Mouse (Mus musculus): ENCODE results near the gene Uhrf1bp1l.
A peak's percentile ranks its signal among the peaks of the same experiment; 100 is the strongest.

The Uhrf1bp1l gene

DNA sequence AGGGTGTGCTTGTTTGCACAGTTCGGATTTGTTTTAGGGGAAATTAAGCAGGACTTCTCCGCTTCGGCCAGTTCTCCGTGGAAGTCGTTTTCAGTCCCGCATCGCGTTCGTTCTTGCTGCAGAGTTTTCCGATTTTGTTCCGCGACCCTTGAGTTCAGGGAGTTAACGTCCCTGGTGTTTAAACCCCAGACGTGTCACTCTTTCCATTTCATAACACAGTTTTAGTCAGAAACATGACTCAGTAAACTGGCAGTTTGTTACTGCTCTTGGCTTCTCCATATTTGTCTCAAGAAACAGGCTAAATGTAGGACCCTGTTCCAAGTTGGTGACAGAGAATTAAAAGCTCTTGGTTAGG, 852 bp downstream of the Uhrf1bp1l start:
- no peak for DNase-seq (ENCODE audit: low read depth)

DNA sequence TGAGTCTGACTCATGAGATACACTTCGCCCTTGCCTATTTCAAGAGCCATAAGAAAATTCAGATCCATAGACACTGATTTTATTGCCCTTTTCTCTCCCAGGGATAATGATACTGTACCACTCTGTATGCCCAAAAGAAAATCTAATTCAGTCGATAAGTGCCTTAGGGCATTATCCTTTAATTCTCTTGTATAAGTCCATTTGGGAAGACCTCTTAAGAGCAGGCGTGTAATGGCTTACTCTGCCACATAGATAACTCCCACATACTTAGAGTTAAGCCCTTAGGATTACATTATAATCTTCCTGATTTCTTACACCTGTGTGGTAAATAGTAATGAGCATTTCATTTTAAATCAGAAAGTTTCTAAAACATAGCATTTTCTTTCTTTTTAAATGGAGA, 1.8 kb downstream of the Uhrf1bp1l start:
- DNase-seq (ENCODE audit: low read depth): no peak

DNA sequence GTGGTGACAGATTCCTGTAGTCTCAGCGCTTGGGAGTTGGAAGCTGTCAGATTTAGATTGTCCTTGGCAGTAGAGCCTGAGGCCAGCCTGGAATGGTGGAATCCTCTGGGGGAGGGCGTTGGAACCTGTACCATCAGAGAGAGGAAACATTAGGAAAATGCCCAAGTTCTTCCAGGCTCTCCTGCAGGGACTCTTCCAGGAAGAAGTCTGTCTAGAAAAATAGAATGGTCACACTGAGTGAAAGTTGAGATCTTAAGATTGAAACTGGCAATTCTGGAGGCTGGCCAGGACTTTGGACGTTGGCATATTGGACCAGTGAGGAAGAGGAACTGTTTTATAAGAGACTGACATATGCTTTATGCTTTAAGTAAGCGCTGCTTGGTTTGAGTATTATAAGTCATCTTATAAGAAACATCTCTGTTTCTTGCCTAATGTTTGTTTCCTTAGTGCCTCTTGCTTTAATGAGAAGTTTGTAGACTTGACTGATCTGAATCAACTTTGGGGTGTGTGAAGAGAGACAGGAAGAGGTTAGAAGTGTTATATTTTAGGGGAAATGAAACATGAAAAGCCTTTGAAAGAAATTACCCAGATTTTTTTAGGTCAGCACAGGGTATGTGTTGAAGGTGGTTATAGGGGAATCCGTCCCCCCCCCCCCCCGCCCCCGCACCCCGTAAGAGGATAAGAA, 2.6 kb downstream of the Uhrf1bp1l start:
- no peak for DNase-seq (ENCODE audit: low read depth)

DNA sequence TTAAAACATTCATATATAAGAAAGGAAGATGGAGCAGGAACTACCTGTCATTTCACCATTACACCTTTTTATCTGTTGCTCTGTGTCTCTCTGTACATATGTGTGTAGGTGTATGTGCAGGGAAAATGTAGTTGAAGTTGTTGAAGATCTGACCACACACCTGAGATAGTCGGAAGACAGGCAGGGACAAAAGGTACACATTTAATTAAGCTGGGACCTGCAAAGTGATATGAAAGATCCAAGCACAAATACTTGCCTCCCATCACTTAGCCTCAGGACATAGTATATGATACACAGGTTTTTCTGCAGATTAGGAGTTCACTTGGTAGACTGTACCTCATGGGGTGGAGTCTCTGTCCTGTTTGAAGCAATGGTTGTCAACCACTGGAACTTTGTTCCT, 3.1 kb downstream of the Uhrf1bp1l start:
- DNase-seq (ENCODE audit: low read depth): no peak

DNA sequence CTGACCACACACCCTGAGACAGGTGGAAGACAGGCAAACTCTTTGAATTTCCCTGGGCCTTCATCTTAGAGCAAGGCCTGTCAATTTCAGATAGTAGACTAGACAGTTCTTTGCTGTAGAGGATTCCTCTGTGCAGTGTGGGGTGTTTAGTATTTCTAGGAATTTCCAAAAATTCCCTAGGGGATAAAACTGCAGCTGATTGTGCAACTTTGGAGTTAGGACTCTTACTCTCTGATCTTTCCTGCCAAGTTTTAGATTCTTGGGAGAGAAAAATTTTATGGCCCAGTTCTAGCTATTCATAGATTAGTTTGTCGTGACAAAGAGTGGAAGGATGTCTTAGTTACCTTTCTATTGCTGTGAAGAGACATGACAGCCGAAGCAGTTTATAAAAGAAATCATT, 3.8 kb downstream of the Uhrf1bp1l start:
- DNase-seq (ENCODE audit: low read depth): no peak

DNA sequence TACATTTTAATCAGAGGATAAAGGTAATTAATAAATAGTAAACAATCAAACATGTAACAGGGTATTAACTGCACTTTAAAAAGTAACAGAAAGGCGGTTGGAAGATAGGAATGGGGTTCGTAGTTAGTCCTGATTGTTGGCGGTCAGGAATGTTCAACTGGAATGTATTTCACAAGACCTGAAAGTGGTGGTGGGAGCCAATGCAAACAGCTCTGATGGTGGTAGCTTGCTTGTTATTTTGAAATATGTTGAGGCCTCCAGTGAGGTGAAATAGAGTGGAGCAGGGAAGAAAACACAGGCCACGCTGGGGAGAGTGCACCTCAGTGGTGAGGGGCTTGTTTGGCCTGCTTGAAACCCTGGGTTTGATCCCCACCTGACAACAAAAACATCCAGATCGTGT, 6.3 kb downstream of the Uhrf1bp1l start:
- no peak for DNase-seq (ENCODE audit: low read depth)

DNA sequence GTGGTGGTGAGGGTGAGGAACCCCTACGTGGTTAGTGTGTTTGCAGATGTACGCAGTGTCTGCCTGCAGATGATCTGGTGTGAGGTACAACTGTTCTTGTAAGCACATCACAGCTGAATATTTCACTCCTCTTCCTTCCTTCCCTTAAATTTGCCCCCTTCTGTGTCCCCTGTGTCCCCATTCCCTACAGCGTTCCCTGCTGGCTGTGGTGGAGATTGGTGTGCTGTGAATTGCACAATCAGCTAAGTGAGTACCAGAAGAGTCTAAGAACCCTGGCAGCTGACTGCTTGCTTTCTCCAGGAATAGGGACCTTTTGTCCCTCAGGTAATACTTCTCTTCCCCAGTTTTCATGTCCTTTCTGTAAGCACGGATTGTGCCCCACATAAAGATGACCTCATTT, 10.4 kb downstream of the Uhrf1bp1l start:
- DNase-seq (ENCODE audit: low read depth): no peak

DNA sequence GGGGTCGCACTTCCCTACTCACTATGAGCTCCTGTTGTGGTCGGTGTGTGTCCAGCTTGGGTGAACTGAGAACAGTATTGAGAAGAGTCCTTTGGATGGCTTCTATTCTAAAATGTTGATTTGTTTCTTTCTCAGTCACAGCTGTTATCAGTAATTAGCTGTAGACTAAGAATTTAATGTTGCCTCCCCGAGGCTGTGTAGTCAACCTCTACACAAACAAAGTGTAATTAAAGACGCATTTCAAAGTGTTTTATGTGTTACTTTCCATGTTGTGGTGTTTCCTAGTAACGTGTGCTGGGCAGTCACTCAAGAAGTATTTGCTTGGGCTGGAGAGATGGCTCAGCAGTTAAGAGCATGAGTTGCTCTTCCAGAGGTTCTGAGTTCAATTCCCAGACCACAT, 16.0 kb downstream of the Uhrf1bp1l start:
- DNase-seq (ENCODE audit: low read depth): no peak

DNA sequence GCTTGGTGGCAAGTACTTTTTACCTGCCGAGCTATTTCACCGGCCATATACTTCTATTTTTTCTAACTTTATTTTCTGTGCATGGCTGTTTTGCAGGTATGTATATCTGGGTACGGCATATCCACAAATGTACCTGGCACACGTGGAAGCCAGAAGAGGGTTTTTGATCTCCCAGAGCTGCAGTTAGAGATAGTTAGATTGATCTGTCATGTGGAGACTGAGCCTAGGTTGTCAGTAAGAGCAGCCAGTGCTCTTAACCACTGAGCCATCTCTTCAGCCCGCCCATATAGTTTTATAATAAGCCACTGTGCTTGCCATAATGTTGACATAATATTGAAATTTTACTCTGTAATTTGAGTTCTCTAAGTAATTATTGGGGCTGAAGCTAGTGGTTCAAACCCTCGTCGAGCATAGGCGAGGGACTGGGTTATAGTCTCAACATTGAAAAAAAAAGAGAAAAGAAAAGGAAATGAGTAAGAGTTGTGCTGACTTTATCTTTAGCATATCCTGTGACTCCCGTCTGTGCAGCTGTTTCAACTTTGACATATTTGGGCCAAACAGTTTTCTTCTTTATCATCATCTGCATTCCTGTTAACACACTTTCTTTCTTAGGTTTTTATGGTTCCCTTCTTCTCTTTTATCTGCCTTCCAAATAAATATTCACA, 19.8 kb downstream of the Uhrf1bp1l start:
- no peak for DNase-seq (ENCODE audit: low read depth)

DNA sequence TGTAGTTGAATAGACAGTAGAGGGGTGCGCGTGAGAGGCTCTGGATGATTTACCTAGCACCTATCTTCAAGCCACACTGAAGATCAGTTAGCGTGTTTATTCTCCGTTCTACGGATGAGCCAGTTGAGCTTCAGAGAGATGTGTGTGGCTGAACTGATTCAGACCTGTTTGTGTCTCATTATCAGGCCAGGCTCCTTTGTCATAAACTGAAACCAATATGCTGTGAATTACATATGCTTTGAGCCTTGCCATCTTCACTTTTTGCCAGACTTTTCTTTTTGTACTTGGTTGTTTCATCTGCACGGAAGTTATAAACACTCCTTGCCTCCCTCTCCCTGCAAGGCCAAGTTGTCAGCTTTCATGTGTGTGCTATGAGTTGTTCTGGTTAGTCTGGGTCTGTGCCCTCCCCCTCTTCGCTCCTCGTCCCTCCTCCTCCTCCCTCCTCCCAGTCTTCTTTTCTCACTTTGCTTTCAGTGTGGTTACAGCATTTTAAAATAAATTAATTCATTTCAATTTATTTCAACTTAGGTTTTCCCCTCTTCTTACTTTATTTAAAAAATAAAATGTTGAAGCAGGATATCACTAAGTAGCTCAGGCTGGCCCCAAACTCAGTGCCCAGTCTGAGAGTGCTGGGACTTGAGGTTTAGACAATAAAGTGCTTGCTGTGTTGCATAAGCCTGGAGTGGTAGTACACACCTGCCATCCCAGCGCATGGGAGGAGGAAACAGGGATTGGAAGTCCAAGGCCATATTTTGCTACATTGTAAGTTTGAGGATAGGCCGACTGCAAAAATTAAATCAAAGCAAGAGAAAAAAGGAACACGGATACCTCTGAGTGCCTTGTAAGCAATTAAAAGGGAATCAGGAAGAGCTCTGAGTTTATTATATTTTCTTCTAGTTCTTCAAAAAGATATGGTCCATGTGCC, 21.3 kb downstream of the Uhrf1bp1l start:
- no peak for DNase-seq (ENCODE audit: low read depth)

DNA sequence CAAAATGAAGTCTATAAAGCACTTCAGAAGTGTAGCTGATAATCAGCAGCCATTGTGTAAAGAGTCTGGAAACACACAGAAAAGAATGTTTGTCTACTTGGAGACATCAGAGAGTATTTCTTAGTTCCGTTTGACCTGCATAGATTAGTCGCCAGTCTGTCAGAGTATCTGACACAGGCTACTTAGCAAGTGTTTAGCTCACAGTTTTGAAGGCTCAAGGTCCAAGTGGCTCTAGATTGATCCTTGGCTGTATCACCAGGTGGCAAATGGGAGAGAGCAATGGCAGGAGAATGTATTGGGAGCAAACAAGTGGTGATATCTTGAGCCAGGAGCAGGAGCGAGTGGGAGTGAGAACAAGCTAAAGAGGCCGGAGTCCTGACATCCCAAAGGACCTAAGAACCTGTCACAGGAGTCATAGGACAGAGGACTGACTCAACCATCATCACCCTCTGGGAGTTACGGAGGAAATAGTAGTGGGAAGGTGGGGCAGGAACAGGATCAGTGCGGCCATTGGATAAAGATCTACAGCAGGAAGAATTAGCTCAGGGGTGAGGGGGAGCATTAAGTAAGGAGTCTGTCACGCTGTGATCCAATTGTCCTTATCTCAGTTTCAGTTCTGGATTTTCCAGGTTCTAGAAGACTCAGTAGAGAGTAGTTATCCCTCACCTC, 23.7 kb downstream of the Uhrf1bp1l start:
- no peak for DNase-seq (ENCODE audit: low read depth)

DNA sequence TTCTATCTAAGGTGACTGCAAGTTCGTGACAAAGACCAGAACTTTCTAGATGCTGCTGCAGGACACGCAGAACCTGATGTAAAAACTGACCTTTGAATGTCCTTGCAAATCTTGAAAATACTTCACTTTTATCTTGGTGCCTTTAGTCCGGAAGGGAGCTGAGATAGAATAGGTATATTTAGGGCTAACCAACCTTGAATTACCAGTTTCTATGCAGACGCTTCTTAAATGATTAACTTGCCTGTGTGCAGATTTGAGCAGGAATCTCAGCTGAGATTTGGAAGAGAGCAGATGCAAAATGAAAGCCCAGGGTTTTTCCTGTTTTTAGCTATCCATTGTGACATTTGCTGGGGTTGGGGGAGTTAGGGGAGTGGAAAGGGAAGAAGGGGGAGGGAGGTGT, 24.3 kb downstream of the Uhrf1bp1l start:
- no peak for DNase-seq (ENCODE audit: low read depth)

DNA sequence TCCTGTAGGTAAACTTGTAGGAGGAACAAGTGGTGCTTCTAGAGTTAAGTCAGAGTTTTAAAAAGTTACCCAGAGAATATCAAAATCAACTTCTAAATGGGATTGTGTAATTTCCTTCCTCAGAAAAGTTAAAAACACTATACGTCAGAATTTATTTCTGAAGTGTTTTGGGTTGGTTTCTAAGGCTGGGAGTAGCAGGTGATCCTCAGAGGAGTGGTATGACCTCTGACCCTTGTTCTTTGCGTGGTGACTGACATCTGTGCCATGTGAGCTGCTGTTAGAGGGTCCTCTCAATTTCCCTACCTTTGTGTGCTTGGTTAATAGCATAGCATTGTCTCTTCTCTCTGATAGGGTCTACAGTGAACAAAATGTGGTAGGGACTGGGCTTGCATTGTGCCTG, 27.1 kb downstream of the Uhrf1bp1l start:
- DNase-seq (ENCODE audit: low read depth): no peak

DNA sequence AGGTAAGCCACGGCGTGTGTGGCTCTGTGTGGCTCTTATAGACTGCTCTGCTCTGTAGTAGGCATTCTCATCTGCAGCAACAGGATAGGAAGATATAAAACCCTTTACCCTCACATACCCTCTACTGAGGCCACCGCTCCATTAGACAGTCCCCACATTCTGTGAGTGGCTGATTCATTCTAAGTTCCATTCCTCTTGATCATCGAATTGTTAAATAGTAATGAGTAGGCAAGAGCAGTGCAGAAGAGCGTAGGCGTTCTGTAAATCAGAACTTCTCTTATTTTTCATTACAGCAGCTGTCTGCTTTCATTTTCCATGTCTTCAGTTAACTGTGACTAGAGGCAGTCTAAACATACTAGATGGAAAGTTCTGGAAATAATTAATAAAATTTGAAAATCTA, 31.2 kb downstream of the Uhrf1bp1l start:
- DNase-seq (ENCODE audit: low read depth): no peak

DNA sequence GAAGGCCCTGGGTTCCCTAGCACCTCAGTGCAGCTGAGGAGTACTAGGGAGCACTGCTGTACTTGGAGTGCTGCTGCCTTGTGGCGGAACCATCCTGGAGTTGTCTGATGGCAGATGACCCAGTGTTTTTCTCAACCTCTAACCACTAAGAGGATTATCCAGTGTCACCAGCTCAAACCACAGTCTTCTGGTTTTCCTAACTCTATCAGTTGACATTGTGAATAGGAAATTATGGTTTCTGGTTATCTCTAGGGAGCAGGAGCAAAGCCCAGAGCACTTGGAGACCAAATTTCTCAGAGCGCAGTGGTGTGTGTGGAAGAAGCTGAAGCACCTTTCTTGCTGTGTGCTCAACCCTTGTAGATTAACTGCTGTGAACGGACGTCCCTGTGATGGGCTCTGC, 47.1 kb downstream of the Uhrf1bp1l start:
- DNase-seq (ENCODE audit: low read depth): peak; percentile 29

DNA sequence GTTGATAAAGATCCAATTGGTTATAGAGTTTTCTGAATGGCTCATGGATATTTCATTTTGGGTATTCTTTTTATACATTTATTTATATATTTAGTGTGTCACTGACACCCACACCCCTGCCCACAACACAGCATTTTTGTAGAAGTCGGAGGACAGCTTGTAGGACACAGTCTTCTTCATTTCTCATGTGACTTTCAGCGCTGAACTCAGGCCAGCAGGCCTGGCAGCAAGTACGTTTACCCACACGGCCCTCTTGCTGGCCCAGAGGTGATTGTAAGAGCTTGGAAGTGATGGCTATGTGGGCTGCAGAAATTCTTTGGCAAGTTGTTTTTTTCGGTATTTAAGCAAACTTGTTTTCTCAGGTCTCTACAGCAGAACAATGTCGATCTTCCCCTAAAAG, 49.3 kb downstream of the Uhrf1bp1l start:
- DNase-seq (ENCODE audit: low read depth): no peak

DNA sequence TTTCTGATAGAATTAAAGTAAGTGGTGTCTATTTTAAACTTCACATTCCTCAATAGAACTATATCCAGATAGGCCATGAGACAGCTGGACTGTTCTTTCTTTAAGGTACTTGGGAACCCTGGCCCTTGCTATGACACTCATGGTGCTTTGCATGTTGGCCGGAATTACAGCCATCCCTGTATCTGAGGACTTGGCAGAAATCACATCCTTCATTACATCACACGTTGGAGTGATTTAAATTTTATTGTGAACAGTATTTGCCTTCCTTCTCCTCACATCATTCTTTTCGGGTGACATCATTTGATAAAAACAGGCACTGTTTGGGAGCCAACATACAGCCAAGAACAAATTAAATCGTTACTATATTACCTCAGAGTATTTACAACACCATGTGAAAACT, 74.4 kb downstream of the Uhrf1bp1l start:
- DNase-seq (ENCODE audit: low read depth): no peak

DNA sequence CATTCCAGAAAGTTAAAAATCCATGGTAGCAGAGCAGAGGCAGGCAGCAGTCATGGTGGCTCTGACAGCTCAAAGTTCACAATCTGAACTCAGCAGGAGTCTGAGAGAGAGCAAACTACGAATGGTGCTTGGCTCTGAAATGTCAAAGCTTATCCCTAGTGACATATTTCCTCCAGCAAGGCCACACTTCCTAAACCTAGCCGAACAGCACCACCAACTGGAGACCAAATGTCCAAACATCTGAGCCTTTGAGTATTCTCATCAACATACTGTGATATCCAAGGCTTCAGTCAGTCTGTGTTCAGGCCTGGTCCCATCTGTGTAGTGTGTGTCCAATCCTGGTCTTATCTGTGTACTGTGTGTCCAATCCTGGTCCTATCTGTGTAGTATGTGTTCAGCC, 79.1 kb downstream of the Uhrf1bp1l start:
- DNase-seq (ENCODE audit: low read depth): peak; percentile 34

DNA sequence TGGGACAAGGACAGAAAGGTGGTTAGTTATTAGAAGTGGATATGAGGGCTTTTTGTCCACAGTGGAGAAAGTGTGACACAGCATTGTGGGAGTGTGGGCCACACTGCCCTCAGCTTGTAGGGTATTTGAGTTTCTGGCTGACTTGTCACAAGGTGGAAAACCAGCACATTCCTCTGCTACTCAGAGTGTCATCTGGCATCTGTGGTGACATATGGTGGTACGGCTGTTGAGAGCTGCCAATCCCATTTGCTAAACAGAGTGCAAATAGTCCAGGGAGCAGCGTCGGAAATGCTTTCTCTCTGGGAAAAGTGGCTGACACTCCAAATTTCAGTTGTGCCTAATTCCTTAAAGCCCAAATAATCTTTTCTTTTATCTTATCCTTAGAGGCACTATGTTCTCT, 82.1 kb downstream of the Uhrf1bp1l start:
- no peak for DNase-seq (ENCODE audit: low read depth)

DNA sequence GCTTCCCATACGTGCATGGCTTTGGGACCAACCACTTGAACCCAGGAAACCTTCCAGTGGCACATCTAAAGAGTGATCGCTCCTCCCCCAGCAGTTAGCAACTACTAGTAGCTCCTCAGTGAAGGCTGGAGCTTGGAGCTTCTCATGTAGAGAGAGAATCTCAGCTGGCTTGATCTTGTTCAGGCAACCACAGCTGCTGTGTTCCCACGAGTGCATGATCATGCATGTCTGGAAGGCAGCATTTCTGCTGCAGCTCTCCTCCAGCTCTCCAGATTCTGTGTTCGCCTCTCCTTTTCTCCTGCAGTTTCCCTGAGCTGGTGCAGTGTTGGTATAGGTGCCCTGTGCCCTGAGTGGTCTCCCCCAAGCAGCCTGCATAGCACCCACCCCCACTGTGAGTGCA, 87.5 kb downstream of the Uhrf1bp1l start:
- DNase-seq (ENCODE audit: low read depth): no peak

DNA sequence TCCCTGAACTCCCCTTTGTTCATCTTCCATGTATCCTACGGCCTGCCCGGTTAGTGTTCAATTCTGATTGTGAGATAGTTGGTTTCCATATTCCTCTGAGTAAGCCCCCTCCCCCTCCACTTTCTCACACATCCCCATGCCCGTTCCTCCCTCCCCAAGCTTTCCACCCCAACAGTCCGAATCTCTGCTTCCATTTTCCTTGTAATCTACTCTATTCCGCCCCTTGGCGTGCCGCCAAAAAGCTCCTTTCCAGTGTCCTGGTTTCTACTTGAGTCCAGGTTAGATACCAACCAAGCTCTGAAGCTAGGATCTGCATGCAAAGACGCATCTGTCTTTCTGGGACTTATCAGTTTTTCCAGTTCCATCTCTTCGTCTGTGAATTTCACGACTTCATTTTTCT, 88.4 kb downstream of the Uhrf1bp1l start:
- no peak for DNase-seq (ENCODE audit: low read depth)

DNA sequence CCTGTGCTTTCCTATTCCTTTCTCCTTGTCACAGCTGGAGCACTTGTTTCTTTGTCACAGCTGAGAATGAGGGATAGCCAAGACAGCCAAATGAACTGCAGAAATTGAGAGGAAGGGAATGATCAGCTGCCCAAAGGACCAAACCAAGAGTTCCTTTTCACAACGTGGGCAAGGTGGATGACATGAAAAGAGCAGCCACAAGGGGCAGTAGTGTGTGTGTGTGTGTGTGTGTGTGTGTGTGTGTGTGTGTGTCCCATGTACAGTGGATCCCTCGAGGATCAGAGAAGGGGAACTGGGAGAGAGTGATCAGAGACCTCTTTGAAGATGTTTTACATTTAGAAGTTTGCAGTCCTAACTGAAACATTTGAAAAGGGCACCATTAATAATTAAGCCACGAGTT, 92.7 kb downstream of the Uhrf1bp1l start:
- DNase-seq (ENCODE audit: low read depth): no peak

DNA sequence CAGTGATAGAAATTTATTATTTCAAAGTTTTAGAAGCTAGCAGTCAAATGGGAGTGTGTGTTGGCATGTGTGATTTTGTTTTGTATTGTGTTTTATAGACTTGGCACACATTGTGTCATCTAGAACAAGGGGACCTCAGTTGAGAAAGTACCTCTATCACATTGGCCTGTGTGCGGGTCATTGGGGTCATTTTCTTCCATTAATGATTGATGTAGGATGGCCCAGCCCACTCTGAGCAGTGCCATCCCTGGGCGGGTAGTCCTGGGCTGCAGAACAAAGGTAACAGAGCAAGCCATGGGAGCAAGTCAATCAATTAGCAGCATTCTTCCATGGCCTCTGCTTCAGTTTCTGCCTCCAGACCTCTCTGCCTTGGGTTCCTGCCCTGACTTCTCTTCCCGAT, 94.0 kb downstream of the Uhrf1bp1l start:
- DNase-seq (ENCODE audit: low read depth): no peak
